ENCODE assay signal across 8 mouse cellular contexts in the genomic region with DNA sequence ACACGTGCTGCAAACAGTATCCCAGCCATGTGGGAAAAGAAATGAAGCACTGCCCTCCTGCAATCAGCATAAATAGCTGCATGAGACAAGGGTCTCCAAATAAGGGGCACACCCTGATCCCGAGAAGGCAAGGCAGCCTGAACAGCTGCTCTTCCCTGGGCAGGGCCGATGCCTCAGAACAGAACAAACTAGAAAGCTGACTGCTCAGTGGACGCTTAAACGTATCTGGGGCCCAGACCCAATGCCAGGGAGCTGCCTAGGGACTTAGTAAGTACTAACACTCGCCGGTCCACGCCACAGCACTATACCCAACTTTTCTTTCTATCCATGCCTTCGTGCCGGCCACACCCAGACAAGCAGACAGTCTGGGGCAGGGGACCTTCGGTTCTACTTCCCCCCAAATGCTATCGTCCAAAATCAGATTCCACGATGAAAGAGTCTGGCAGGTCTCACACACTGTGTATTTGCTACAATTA. TPM values are rescaled to one million over a fixed set of nuclear protein-coding genes. Genes with fewer than 3 reads are reported as not detected.
A peak's percentile ranks its signal among the peaks of the same experiment; 100 is the strongest.
DNase-seq lines count a peak whose midpoint lies in the region; ATAC-seq and TF ChIP-seq lines count a peak whose summit lies in the region.
"Had no signal": no experiment of that assay in that cellular context is flagged by ENCODE, and none has a peak within 500 bp of the region (broad histone marks: within the 10 kb centered on the region; RNA-seq: fewer than 3 reads in every experiment).

No protein-coding gene starts in this region.

- ATAC-seq in lung, embryonic 15.5 days (ENCODE audit: borderline replicate concordance, extremely low read depth, low FRiP score, low TSS enrichment) = no peak
- ATAC-seq in intestine, postnatal 0 days = no peak
- no peak for ATAC-seq in neural tube, embryonic 15.5 days (ENCODE audit: low FRiP score)

- no peak overlapping the region for H3K27ac ChIP-seq in lung, embryonic 15.5 days
- H3K27ac ChIP-seq in embryonic fibroblast, embryonic 13.5 days (ENCODE audit: insufficient read depth, low read length) = no peak overlapping the region
- peak overlapping the region; percentile 95 for H3K27ac ChIP-seq in intestine, postnatal 0 days (ENCODE audit: low read depth, low read length)
- H3K27ac ChIP-seq in neural tube, embryonic 15.5 days (replicated peaks) = no peak overlapping the region

- peak overlapping the region; percentile 68 for H3K4me2 ChIP-seq in lung, embryonic 15.5 days
- H3K4me2 ChIP-seq in intestine, postnatal 0 days (replicated peaks; ENCODE audit: low read depth) = peak overlapping the region; percentile 90
- H3K4me2 ChIP-seq in neural tube, embryonic 15.5 days = peak overlapping the region; percentile 94

- no peaks in the 10 kb centered on the region for H3K9me3 ChIP-seq in lung, embryonic 15.5 days
- no peaks in the 10 kb centered on the region for H3K9me3 ChIP-seq in intestine, postnatal 0 days (ENCODE audit: control insufficient read depth)
- H3K9me3 ChIP-seq in neural tube, embryonic 15.5 days (replicated peaks) = no peaks in the 10 kb centered on the region

- no peaks in the 10 kb centered on the region for H3K27me3 ChIP-seq in lung, embryonic 15.5 days
- H3K27me3 ChIP-seq in intestine, postnatal 0 days (replicated peaks; ENCODE audit: control insufficient read depth, insufficient read depth, low read length) = no peaks in the 10 kb centered on the region
- H3K27me3 ChIP-seq in neural tube, embryonic 15.5 days (replicated peaks) = no peaks in the 10 kb centered on the region

- H3K4me1 ChIP-seq in lung, embryonic 15.5 days = peaks cover 54% of the 10 kb centered on the region
- peaks cover 9% of the 10 kb centered on the region for H3K4me1 ChIP-seq in embryonic fibroblast, embryonic 13.5 days (ENCODE audit: control insufficient read depth, insufficient read depth, low read length)
- H3K4me1 ChIP-seq in intestine, postnatal 0 days (replicated peaks; ENCODE audit: control insufficient read depth, insufficient read depth, low read length) = no peaks in the 10 kb centered on the region; the same call in none of the 2 replicates
- H3K4me1 ChIP-seq in neural tube, embryonic 15.5 days = peaks cover 58% of the 10 kb centered on the region

- whole genome bisulfite sequencing in lung, embryonic 15.5 days = 60% methylated on average over 13 of the region's 13 CpGs
- 21% methylated on average over 13 of the region's 13 CpGs for WGBS in intestine, postnatal 0 days
- 71% methylated on average over 13 of the region's 13 CpGs for WGBS in neural tube, embryonic 15.5 days

- no peak for DNase-seq in lung, postnatal 25 days (ENCODE audit: low spot score)
- no peak for DNase-seq in frontal cortex, postnatal 36 days (ENCODE audit: low spot score in 2 of 2)
- no peak for DNase-seq in adrenal gland, postnatal 36 days

- peaks cover 15% of the 10 kb centered on the region for H3K36me3 ChIP-seq in lung, embryonic 15.5 days
- H3K36me3 ChIP-seq in intestine, postnatal 0 days (ENCODE audit: control insufficient read depth, insufficient read depth) = peaks cover 8% of the 10 kb centered on the region
- H3K36me3 ChIP-seq in neural tube, embryonic 15.5 days = peaks cover 10% of the 10 kb centered on the region

- H3K4me3 ChIP-seq in lung, embryonic 15.5 days = peak overlapping the region; percentile 92
- peak overlapping the region; percentile 88 for H3K4me3 ChIP-seq in embryonic fibroblast, embryonic 13.5 days (ENCODE audit: insufficient read depth, low read length)
- H3K4me3 ChIP-seq in intestine, postnatal 0 days (ENCODE audit: low read depth, low read length) = peak overlapping the region; percentile 99
- H3K4me3 ChIP-seq in neural tube, embryonic 15.5 days (replicated peaks) = 0 out of 2 replicates have a peak overlapping the region, but pooled peaks have one; percentile 4

- no peak for TF ChIP-seq POLR2A in embryonic fibroblast, embryonic 13.5 days (IDR thresholded peaks at IDR 0.05; ENCODE audit: low read depth, low read length)

- peak overlapping the region; percentile 96 for H3K9ac ChIP-seq in lung, embryonic 15.5 days
- no peak overlapping the region for H3K9ac ChIP-seq in intestine, postnatal 0 days (ENCODE audit: low read depth, low read length)
- peak overlapping the region; percentile 33; the same call in 1 of the 2 replicates for H3K9ac ChIP-seq in neural tube, embryonic 15.5 days (replicated peaks)

- no peak for TF ChIP-seq CTCF in embryonic fibroblast, embryonic 13.5 days (IDR thresholded peaks at IDR 0.05; ENCODE audit: borderline replicate concordance, insufficient read depth, low read length)
- TF ChIP-seq CTCF in intestine, postnatal 0 days (IDR thresholded peaks at IDR 0.05; ENCODE audit: low read depth) = no peak

RNA-seq across cellular contexts. Expression of a gene that starts 2.8 kb away (rescaled TPM):
- 75.4 and 77.0 TPM in 2 replicates for polyA plus RNA-seq in lung, embryonic 15.5 days (2015; fragmentation: Nextera tagmentation; extraction: Ambion mirVana)
- polyA plus RNA-seq in embryonic fibroblast, embryonic 13.5 days (2011; ENCODE audit: insufficient read length, low read depth, missing spikeins) = 182 and 220 TPM in 2 replicates
- polyA plus RNA-seq in intestine, postnatal 0 days (2015; fragmentation: Nextera tagmentation; extraction: Ambion mirVana) = 56.7 and 59.7 TPM in 2 replicates
- polyA plus RNA-seq in neural tube, embryonic 15.5 days (2015; fragmentation: Nextera tagmentation; extraction: Ambion mirVana) = 34.3 and 40.4 TPM in 2 replicates
- 100 to 1,000 TPM; 184 to 197 TPM for total RNA-seq in adrenal gland, postnatal 36 days (2021)

RNA-seq across cellular contexts. Expression of a gene that starts 20.4 kb away (rescaled TPM):
- 39.9 and 41.0 TPM in 2 replicates for polyA plus RNA-seq in lung, embryonic 15.5 days (2015; fragmentation: Nextera tagmentation; extraction: Ambion mirVana)
- 18.6 and 19.8 TPM in 2 replicates for polyA plus RNA-seq in embryonic fibroblast, embryonic 13.5 days (2011; ENCODE audit: insufficient read length, low read depth, missing spikeins)
- polyA plus RNA-seq in intestine, postnatal 0 days (2015; fragmentation: Nextera tagmentation; extraction: Ambion mirVana) = 10.1 and 12.2 TPM in 2 replicates
- polyA plus RNA-seq in neural tube, embryonic 15.5 days (2015; fragmentation: Nextera tagmentation; extraction: Ambion mirVana) = 31.1 and 31.8 TPM in 2 replicates
- 10 to 100 TPM; 38.9 to 45.3 TPM for total RNA-seq in adrenal gland, postnatal 36 days (2021)

RNA-seq across cellular contexts. Expression of a gene that starts 36.0 kb away (rescaled TPM):
- polyA plus RNA-seq in lung, embryonic 15.5 days (2015; fragmentation: Nextera tagmentation; extraction: Ambion mirVana) = 76.3 and 76.4 TPM in 2 replicates
- polyA plus RNA-seq in embryonic fibroblast, embryonic 13.5 days (2011; ENCODE audit: insufficient read length, low read depth, missing spikeins) = 23.8 and 27.9 TPM in 2 replicates
- polyA plus RNA-seq in intestine, postnatal 0 days (2015; fragmentation: Nextera tagmentation; extraction: Ambion mirVana) = 100 and 113 TPM in 2 replicates
- polyA plus RNA-seq in neural tube, embryonic 15.5 days (2015; fragmentation: Nextera tagmentation; extraction: Ambion mirVana) = 22.2 and 35.9 TPM in 2 replicates
- 100 to 1,000 TPM; 156 to 220 TPM for total RNA-seq in adrenal gland, postnatal 36 days (2021)

RNA-seq across cellular contexts. Expression of a gene that starts 39.0 kb away (rescaled TPM):
- polyA plus RNA-seq in lung, embryonic 15.5 days (2015; fragmentation: Nextera tagmentation; extraction: Ambion mirVana) = 1.4 and 2.1 TPM in 2 replicates
- polyA plus RNA-seq in embryonic fibroblast, embryonic 13.5 days (2011; ENCODE audit: insufficient read length, low read depth, missing spikeins) = 2.2 and 3.3 TPM in 2 replicates
- polyA plus RNA-seq in intestine, postnatal 0 days (2015; fragmentation: Nextera tagmentation; extraction: Ambion mirVana) = 0.57 and 0.90 TPM in 2 replicates
- 17.4 and 23.1 TPM in 2 replicates for polyA plus RNA-seq in neural tube, embryonic 15.5 days (2015; fragmentation: Nextera tagmentation; extraction: Ambion mirVana)
- 10 to 100 TPM; 34.8 to 42.3 TPM for total RNA-seq in adrenal gland, postnatal 36 days (2021)

RNA-seq across cellular contexts. Expression of a gene that starts 57.1 kb away (rescaled TPM):
- 26.9 and 32.3 TPM in 2 replicates for polyA plus RNA-seq in lung, embryonic 15.5 days (2015; fragmentation: Nextera tagmentation; extraction: Ambion mirVana)
- not detected in 2 replicates for polyA plus RNA-seq in embryonic fibroblast, embryonic 13.5 days (2011; ENCODE audit: insufficient read length, low read depth, missing spikeins)
- polyA plus RNA-seq in intestine, postnatal 0 days (2015; fragmentation: Nextera tagmentation; extraction: Ambion mirVana) = 13.8 and 17.0 TPM in 2 replicates
- 36.7 and 40.5 TPM in 2 replicates for polyA plus RNA-seq in neural tube, embryonic 15.5 days (2015; fragmentation: Nextera tagmentation; extraction: Ambion mirVana)
- not detected for total RNA-seq in adrenal gland, postnatal 36 days (2021)
- total RNA-seq: liver, adult 2 months had no signal

Comparison
In these comparisons a context has a peak if more than half of its experiments do, and no peak if none do; other contexts are left out.
1. H3K4me3 ChIP-seq: peak in every context shown above with its lines; median percentile 99 in intestine, postnatal 0 days; 92 in lung, embryonic 15.5 days; 88 in embryonic fibroblast, embryonic 13.5 days; 4 in neural tube, embryonic 15.5 days.